Mouse (Mus musculus): ENCODE measurements around the gene Pcif1.
"Not testable (repeated sequence)": the region's sequence is repeated elsewhere in the genome, so short reads cannot be mapped to it uniquely, and the experiment has no call there.

DNA sequence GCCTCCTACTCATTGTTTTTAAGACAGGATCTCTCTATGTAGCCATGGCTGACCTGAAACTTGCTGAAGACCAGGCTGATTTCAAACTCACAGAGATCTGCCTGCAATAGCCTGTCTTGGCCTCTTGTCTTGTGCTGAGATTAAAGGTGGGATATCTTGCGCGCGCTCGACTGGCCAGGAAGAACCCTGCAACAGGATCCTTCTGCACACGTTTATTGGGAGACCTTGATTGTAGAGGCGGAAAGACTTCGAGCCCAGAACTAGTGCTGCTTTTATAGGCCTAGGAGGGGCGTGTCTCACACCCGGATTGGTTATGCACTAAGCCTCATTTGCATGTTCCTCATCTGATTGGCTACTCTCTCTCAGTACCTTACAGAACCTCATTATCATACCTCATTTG, 15.7 kb upstream of the Pcif1 start:
- TF ChIP-seq CTCF, EP300 (IDR thresholded peaks at IDR 0.05): not testable (repeated sequence)

Data from lung, postnatal 0 days (tissue).